Mouse (Mus musculus): Measurements from ENCODE around the gene Ggct. TPM values are rescaled to one million over a fixed set of nuclear protein-coding genes. Genes with fewer than 3 reads are reported as not detected.

Ggct gene
- polyA plus RNA-seq, 1 experiment from 2014 or later, result 17.7 TPM

GRCm38 (mm10) chr6:54983526-54984050 lies 9.2 kb downstream of the Ggct start:
- no peak overlapping the region for H3K9ac ChIP-seq (ENCODE audit: low read depth, low read length)
- no peak overlapping the region for H3K27ac ChIP-seq
- no peak overlapping the region for H3K4me3 ChIP-seq (replicated peaks; ENCODE audit: low read depth, low read length)
- no peak for TF ChIP-seq CTCF (IDR thresholded peaks at IDR 0.05; ENCODE audit: low read depth)
- H3K27me3 ChIP-seq (ENCODE audit: insufficient read depth, low read length), result no peaks in the 10 kb centered on the region
- no peak for ATAC-seq (replicated peaks; ENCODE audit: low FRiP score, low read depth)
- H3K4me1 ChIP-seq (replicated peaks; ENCODE audit: insufficient read depth, low read length), result no peaks in the 10 kb centered on the region
- no peak for DNase-seq (ENCODE audit: low spot score)
- H3K9me3 ChIP-seq (replicated peaks; ENCODE audit: low read length), result no peaks in the 10 kb centered on the region
- H3K36me3 ChIP-seq (ENCODE audit: insufficient read depth, low read length), result no peaks in the 10 kb centered on the region
- 95% methylated on average over 4 of the region's 4 CpGs for WGBS
- no peak overlapping the region for H3K4me2 ChIP-seq (ENCODE audit: low read length)

GRCm38 (mm10) chr6:54979426-54979825 lies 13.3 kb downstream of the Ggct start:
- Histone ChIP-seq H3K9ac (ENCODE audit: low read depth, low read length) (no peak overlapping the region), H3K36me3 (ENCODE audit: insufficient read depth, low read length) (no peaks in the 10 kb centered on the region), H3K27me3 (ENCODE audit: insufficient read depth, low read length) (no peaks in the 10 kb centered on the region), H3K4me1 (replicated peaks; ENCODE audit: insufficient read depth, low read length) (no peaks in the 10 kb centered on the region), H3K27ac (no peak overlapping the region), H3K4me2 (ENCODE audit: low read length) (no peak overlapping the region), H3K4me3 (replicated peaks; ENCODE audit: low read depth, low read length) (no peak overlapping the region), H3K9me3 (replicated peaks; ENCODE audit: low read length) (no peaks in the 10 kb centered on the region)
- ATAC-seq (replicated peaks; ENCODE audit: low FRiP score, low read depth) (no peak), DNase-seq (ENCODE audit: low spot score) (no peak)
- TF ChIP-seq CTCF (IDR thresholded peaks at IDR 0.05; ENCODE audit: low read depth), result no peak
- WGBS, result 94% methylated on average over 6 of the region's 6 CpGs

- WGBS, result 83% methylated on average over 1 of the region's 1 CpGs
- Histone ChIP-seq H3K9ac (ENCODE audit: low read depth, low read length) (no peak overlapping the region), H3K27ac (no peak overlapping the region), H3K4me2 (ENCODE audit: low read length) (no peak overlapping the region), H3K27me3 (ENCODE audit: insufficient read depth, low read length) (no peaks in the 10 kb centered on the region), H3K4me1 (replicated peaks; ENCODE audit: insufficient read depth, low read length) (no peaks in the 10 kb centered on the region), H3K9me3 (replicated peaks; ENCODE audit: low read length) (no peaks in the 10 kb centered on the region), H3K36me3 (ENCODE audit: insufficient read depth, low read length) (no peaks in the 10 kb centered on the region), H3K4me3 (replicated peaks; ENCODE audit: low read depth, low read length) (no peak overlapping the region)
- TF ChIP-seq CTCF (IDR thresholded peaks at IDR 0.05; ENCODE audit: low read depth), result no peak
- no peak for ATAC-seq (replicated peaks; ENCODE audit: low FRiP score, low read depth)
- DNase-seq (ENCODE audit: low spot score), result no peak
Observed at GRCm38 (mm10) chr6:54975616-54976015, 17.1 kb downstream of the Ggct start.

- Histone ChIP-seq H3K4me3 (replicated peaks; ENCODE audit: low read depth, low read length) (no peak overlapping the region), H3K4me1 (replicated peaks; ENCODE audit: insufficient read depth, low read length) (no peaks in the 10 kb centered on the region), H3K9ac (ENCODE audit: low read depth, low read length) (no peak overlapping the region), H3K27ac (no peak overlapping the region), H3K27me3 (ENCODE audit: insufficient read depth, low read length) (no peaks in the 10 kb centered on the region), H3K9me3 (replicated peaks; ENCODE audit: low read length) (no peaks in the 10 kb centered on the region), H3K36me3 (ENCODE audit: insufficient read depth, low read length) (no peaks in the 10 kb centered on the region), H3K4me2 (ENCODE audit: low read length) (no peak overlapping the region)
- DNase-seq (ENCODE audit: low spot score) (peak; percentile 38), ATAC-seq (replicated peaks; ENCODE audit: low FRiP score, low read depth) (no peak)
- WGBS, result 73% methylated on average over 5 of the region's 5 CpGs
- TF ChIP-seq CTCF (IDR thresholded peaks at IDR 0.05; ENCODE audit: low read depth), result peak; percentile 63
Observed at GRCm38 (mm10) chr6:54974501-54974900, 18.2 kb downstream of the Ggct start.

GRCm38 (mm10) chr6:54972929-54973211 lies 19.9 kb downstream of the Ggct start:
- no peaks in the 10 kb centered on the region for H3K36me3 ChIP-seq (ENCODE audit: insufficient read depth, low read length)
- H3K27ac ChIP-seq, result peak overlapping the region; percentile 78
- H3K27me3 ChIP-seq (ENCODE audit: insufficient read depth, low read length), result no peaks in the 10 kb centered on the region
- H3K4me2 ChIP-seq (ENCODE audit: low read length), result peak overlapping the region; percentile 76
- H3K4me1 ChIP-seq (replicated peaks; ENCODE audit: insufficient read depth, low read length), result no peaks in the 10 kb centered on the region
- DNase-seq (ENCODE audit: low spot score) (peak; percentile 62), ATAC-seq (replicated peaks; ENCODE audit: low FRiP score, low read depth) (no peak)
- TF ChIP-seq CTCF (IDR thresholded peaks at IDR 0.05; ENCODE audit: low read depth), result 0 out of 2 replicates have a peak, but pooled peaks have one; percentile 7
- peak overlapping the region; percentile 65 for H3K9ac ChIP-seq (ENCODE audit: low read depth, low read length)
- 9% methylated on average over 5 of the region's 5 CpGs for WGBS
- no peaks in the 10 kb centered on the region for H3K9me3 ChIP-seq (replicated peaks; ENCODE audit: low read length)
- H3K4me3 ChIP-seq (replicated peaks; ENCODE audit: low read depth, low read length), result peak overlapping the region; percentile 55

- 2% methylated on average over 52 of the region's 53 CpGs for WGBS
- TF ChIP-seq CTCF (IDR thresholded peaks at IDR 0.05; ENCODE audit: low read depth), result no peak
- DNase-seq (ENCODE audit: low spot score) (peak; percentile 86), ATAC-seq (replicated peaks; ENCODE audit: low FRiP score, low read depth) (peak; percentile 83)
- Histone ChIP-seq H3K27ac (peak within 1 kb of the TSS; percentile 78), H3K4me3 (replicated peaks; ENCODE audit: low read depth, low read length) (peak within 1 kb of the TSS; percentile 55), H3K36me3 (ENCODE audit: insufficient read depth, low read length) (no peaks in the 10 kb centered on the region), H3K27me3 (ENCODE audit: insufficient read depth, low read length) (no peaks in the 10 kb centered on the region), H3K4me2 (ENCODE audit: low read length) (peak within 1 kb of the TSS; percentile 76), H3K9ac (ENCODE audit: low read depth, low read length) (peak within 1 kb of the TSS; percentile 65), H3K4me1 (replicated peaks; ENCODE audit: insufficient read depth, low read length) (no peaks in the 10 kb centered on the region), H3K9me3 (replicated peaks; ENCODE audit: low read length) (no peaks in the 10 kb centered on the region)
Observed at GRCm38 (mm10) chr6:54972111-54972928, 20.4 kb downstream of the Ggct start, which contains the start of gene Nod1. Gene Nod1 (minus strand): TSS chr6:54972612.
